Comparison of ENCODE assay signal across 10 mouse cellular contexts in the genomic region with DNA sequence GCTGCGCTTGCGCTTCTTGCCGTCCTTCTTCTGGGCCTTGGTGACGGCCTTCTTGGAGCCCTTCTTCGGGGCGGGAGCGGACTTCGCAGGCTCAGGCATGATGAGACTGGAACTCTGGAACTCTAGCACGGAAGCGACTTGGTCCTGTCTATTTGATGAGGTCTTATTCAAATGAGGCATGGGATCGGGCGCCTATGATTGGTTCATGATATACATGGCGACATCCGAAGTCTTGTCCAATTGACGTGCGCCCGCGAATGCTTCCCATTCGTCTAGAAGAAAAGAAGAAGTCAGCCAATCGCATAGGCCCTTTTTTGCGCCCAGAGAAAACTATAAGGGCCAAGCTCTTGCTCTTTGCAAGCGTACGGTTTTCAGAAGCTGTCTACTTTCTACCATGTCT. TPM values are rescaled to one million over a fixed set of nuclear protein-coding genes. Genes with fewer than 3 reads are reported as not detected.
A peak's percentile ranks its signal among the peaks of the same experiment; 100 is the strongest.
DNase-seq lines count a peak whose midpoint lies in the region; ATAC-seq and TF ChIP-seq lines count a peak whose summit lies in the region.
"Not testable (repeated sequence)": the region's sequence is repeated elsewhere in the genome, so short reads cannot be mapped to it uniquely, and the experiment has no call there.
"Had no signal": no experiment of that assay in that cellular context is flagged by ENCODE, and none has a peak within 500 bp of the region (broad histone marks: within the 10 kb centered on the region; RNA-seq: fewer than 3 reads in every experiment).

A gene (minus strand): TSS at position 125 of the 400 bp plus-strand sequence.
A gene (plus strand): TSS at position 393 of the 400 bp plus-strand sequence.

- WGBS in embryonic facial prominence, embryonic 14.5 days = no CpG with 5 or more reads among the region's 23 CpGs
- no CpG with 5 or more reads among the region's 23 CpGs for WGBS in hindbrain, embryonic 12.5 days
- WGBS in kidney, postnatal 0 days = no CpG with 5 or more reads among the region's 23 CpGs
- no CpG with 5 or more reads among the region's 23 CpGs for WGBS in limb, embryonic 13.5 days
- no CpG with 5 or more reads among the region's 23 CpGs for WGBS in neural tube, embryonic 14.5 days

- H3K36me3 ChIP-seq in G1E (replicated peaks); embryonic facial prominence, embryonic 14.5 days (ENCODE audit: control insufficient read depth, insufficient read depth, low read length); hindbrain, embryonic 12.5 days; kidney, postnatal 0 days (ENCODE audit: insufficient read depth, low read length); limb, embryonic 13.5 days; neural tube, embryonic 14.5 days (ENCODE audit: control insufficient read depth, insufficient read depth, low read length): not testable (repeated sequence)

- H3K27ac ChIP-seq in embryonic facial prominence, embryonic 14.5 days (replicated peaks; ENCODE audit: low read depth, low read length); hindbrain, embryonic 12.5 days; kidney, postnatal 0 days; limb, embryonic 13.5 days; neural tube, embryonic 14.5 days (ENCODE audit: low read depth, low read length): not testable (repeated sequence)

- H3K4me1 ChIP-seq in G1E (ENCODE audit: insufficient read depth, low read depth, low read length); embryonic facial prominence, embryonic 14.5 days (ENCODE audit: control insufficient read depth, insufficient read depth, low read length); hindbrain, embryonic 12.5 days; kidney, postnatal 0 days (replicated peaks; ENCODE audit: insufficient read depth, low read length); limb, embryonic 13.5 days; neural tube, embryonic 14.5 days (ENCODE audit: control insufficient read depth, insufficient read depth, low read length): not testable (repeated sequence)

- not testable (repeated sequence) for DNase-seq in G1E (ENCODE audit: low spot score); embryonic facial prominence, embryonic 14.5 days (ENCODE audit: low spot score); gastrocnemius, postnatal 14 days; kidney, postnatal 0 days (ENCODE audit: low spot score)

- peak; percentile 83 for ATAC-seq in G1E (ENCODE audit: extremely low read depth, insufficient number of reproducible peaks, low FRiP score, poor library complexity, severe bottlenecking)
- ATAC-seq in embryonic facial prominence, embryonic 14.5 days (ENCODE audit: low read depth) = peak; percentile 96
- ATAC-seq in hindbrain, embryonic 12.5 days (ENCODE audit: low FRiP score) = peak; percentile 99
- ATAC-seq in kidney, postnatal 0 days (replicated peaks; ENCODE audit: low FRiP score, low read depth) = peak; percentile 97
- peak; percentile 97 for ATAC-seq in limb, embryonic 13.5 days (ENCODE audit: low FRiP score, low read depth)
- ATAC-seq in megakaryocyte, adult 5-6 weeks (ENCODE audit: poor library complexity, severe bottlenecking) = peak; percentile 79
- peak; percentile 98 for ATAC-seq in neural tube, embryonic 14.5 days (ENCODE audit: low read depth)

- H3K4me2 ChIP-seq in embryonic facial prominence, embryonic 14.5 days (ENCODE audit: low read depth, low read length); hindbrain, embryonic 12.5 days (replicated peaks); kidney, postnatal 0 days (ENCODE audit: low read length); limb, embryonic 13.5 days (replicated peaks); neural tube, embryonic 14.5 days (ENCODE audit: low read depth, low read length): not testable (repeated sequence)

- H3K9me3 ChIP-seq in G1E (replicated peaks); embryonic facial prominence, embryonic 14.5 days (ENCODE audit: control insufficient read depth, low read length); hindbrain, embryonic 12.5 days (replicated peaks); kidney, postnatal 0 days (replicated peaks; ENCODE audit: low read length); limb, embryonic 13.5 days; neural tube, embryonic 14.5 days (ENCODE audit: control insufficient read depth, low read length): not testable (repeated sequence)

- intact Hi-C loops in gastrocnemius, postnatal 14 days (cut with DNase I; ENCODE audit: low total_unique reads) = not testable (repeated sequence)

- not testable (repeated sequence) for TF ChIP-seq CTCF in G1E (IDR thresholded peaks at IDR 0.05; ENCODE audit: low read depth, low read length); kidney, postnatal 0 days (IDR thresholded peaks at IDR 0.05; ENCODE audit: low read depth)

- not testable (repeated sequence) for H3K9ac ChIP-seq in embryonic facial prominence, embryonic 14.5 days (ENCODE audit: low read depth, low read length); hindbrain, embryonic 12.5 days; kidney, postnatal 0 days (ENCODE audit: low read depth, low read length); limb, embryonic 13.5 days; neural tube, embryonic 14.5 days (replicated peaks; ENCODE audit: low read depth, low read length)

- H3K27me3 ChIP-seq in G1E (ENCODE audit: insufficient read depth, low read length); embryonic facial prominence, embryonic 14.5 days (replicated peaks; ENCODE audit: control insufficient read depth, insufficient read depth, low read length); hindbrain, embryonic 12.5 days; kidney, postnatal 0 days (ENCODE audit: insufficient read depth, low read length); limb, embryonic 13.5 days; neural tube, embryonic 14.5 days (ENCODE audit: control insufficient read depth, insufficient read depth, low read length): not testable (repeated sequence)

- not testable (repeated sequence) for H3K4me3 ChIP-seq in G1E (ENCODE audit: low read depth, low read length); embryonic facial prominence, embryonic 14.5 days (ENCODE audit: low read depth, low read length); hindbrain, embryonic 12.5 days; kidney, postnatal 0 days (replicated peaks; ENCODE audit: low read depth, low read length); limb, embryonic 13.5 days; neural tube, embryonic 14.5 days (ENCODE audit: low read depth, low read length)

RNA-seq across cellular contexts. Expression of the first gene that starts in this region (rescaled TPM):
- total RNA-seq in G1E (2014; fragmentation: Nextera tagmentation) (1,081 and 1,195 TPM in 2 replicates), G1E (2017) (921 and 1,023 TPM in 2 replicates)
- 5.1 and 26.9 TPM in 2 replicates for polyA plus RNA-seq in G1E (2012)
- polyA plus RNA-seq in embryonic facial prominence, embryonic 14.5 days (2014; fragmentation: Nextera tagmentation; extraction: Ambion mirVana) = 13.6 and 14.1 TPM in 2 replicates
- total RNA-seq in gastrocnemius, postnatal 14 days (2021) = 10 to 100 TPM; 58.2 to 75.5 TPM
- 14.1 and 15.3 TPM in 2 replicates for polyA plus RNA-seq in hindbrain, embryonic 12.5 days (2016; fragmentation: Nextera tagmentation; extraction: Ambion mirVana)
- polyA plus RNA-seq in kidney, postnatal 0 days (2015; fragmentation: Nextera tagmentation; extraction: Ambion mirVana) = 12.2 and 13.7 TPM in 2 replicates
- 33.2 and 35.5 TPM in 2 replicates for polyA plus RNA-seq in limb, embryonic 13.5 days (2015; fragmentation: Nextera tagmentation; extraction: Ambion mirVana)
- 340 and 370 TPM in 2 replicates for total RNA-seq in megakaryocyte, adult 5-6 weeks (2015)
- total RNA-seq in megakaryocyte, adult 5-6 weeks (2017) = 37.2 and 71.4 TPM in 2 replicates
- polyA plus RNA-seq in neural tube, embryonic 14.5 days (2014; fragmentation: Nextera tagmentation; extraction: Ambion mirVana) = 2.4 and 4.5 TPM in 2 replicates

RNA-seq across cellular contexts. Expression of the second gene that starts in this region (rescaled TPM):
- total RNA-seq in G1E (2014; fragmentation: Nextera tagmentation) (683 and 1,071 TPM in 2 replicates), G1E (2017) (not detected in 2 replicates)
- 11,503 and 23,832 TPM in 2 replicates for polyA plus RNA-seq in G1E (2012)
- not detected in 2 replicates for polyA plus RNA-seq in embryonic facial prominence, embryonic 14.5 days (2014; fragmentation: Nextera tagmentation; extraction: Ambion mirVana)
- total RNA-seq in gastrocnemius, postnatal 14 days (2021) = 10 to 100 TPM; 67.5 to 87.1 TPM
- 3.4 TPM in 1 of 2 replicates, not detected in the other for polyA plus RNA-seq in hindbrain, embryonic 12.5 days (2016; fragmentation: Nextera tagmentation; extraction: Ambion mirVana)
- not detected in 2 replicates for polyA plus RNA-seq in kidney, postnatal 0 days (2015; fragmentation: Nextera tagmentation; extraction: Ambion mirVana)
- polyA plus RNA-seq in limb, embryonic 13.5 days (2015; fragmentation: Nextera tagmentation; extraction: Ambion mirVana) = not detected in 2 replicates
- 149 and 256 TPM in 2 replicates for total RNA-seq in megakaryocyte, adult 5-6 weeks (2015)
- total RNA-seq in megakaryocyte, adult 5-6 weeks (2017) = 2,161 and 2,311 TPM in 2 replicates
- polyA plus RNA-seq in neural tube, embryonic 14.5 days (2014; fragmentation: Nextera tagmentation; extraction: Ambion mirVana) = not detected in 2 replicates
- total RNA-seq: heart, postnatal 36 days; MEL had no signal

Comparison
In these comparisons a context has a peak if more than half of its experiments do, and no peak if none do; other contexts are left out.
1. RNA of the second gene that starts in this region (polyA plus RNA-seq): 11,503 to 23,832 TPM in G1E; 3.4 TPM in hindbrain, embryonic 12.5 days, not detected in embryonic facial prominence, embryonic 14.5 days, not detected in kidney, postnatal 0 days, not detected in limb, embryonic 13.5 days and not detected in neural tube, embryonic 14.5 days; every median in the first group is over 1,000 times any median in the second.
2. Peak in every context shown above with its lines, with median percentiles within 50 percentile points of each other: ATAC-seq.